Mouse (Mus musculus): ENCODE data around the gene Lrrc19. TPM values are rescaled to one million over a fixed set of nuclear protein-coding genes. Genes with fewer than 3 reads are reported as not detected.
"Not testable (repeated sequence)": the region's sequence is repeated elsewhere in the genome, so short reads cannot be mapped to it uniquely, and the experiment has no call there.

Lrrc19 gene
- polyA plus RNA-seq, 1 experiment from 2014 or later: 0.29 TPM

GRCm38 (mm10) chr4:94669718-94670117 is 19.8 kb upstream of the Lrrc19 start:
- DNase-seq: peak; percentile 69
- Histone ChIP-seq H3K4me3 (replicated peaks; ENCODE audit: low read depth, low read length) (no peak overlapping the region), H3K27me3 (ENCODE audit: control insufficient read depth, insufficient read depth, low read length) (no peaks in the 10 kb centered on the region), H3K4me2 (ENCODE audit: low read length) (no peak overlapping the region), H3K9me3 (ENCODE audit: control insufficient read depth, low read length) (no peaks in the 10 kb centered on the region), H3K27ac (replicated peaks; ENCODE audit: low read depth, low read length) (no peak overlapping the region), H3K36me3 (ENCODE audit: control insufficient read depth, insufficient read depth, low read length) (0 out of 2 replicates have a peak, but pooled peaks cover 3% of the 10 kb centered on the region), H3K4me1 (ENCODE audit: control insufficient read depth, insufficient read depth, low read length) (no peaks in the 10 kb centered on the region), H3K9ac (replicated peaks; ENCODE audit: low read length) (no peak overlapping the region)
- 64% methylated on average over 1 of the region's 1 CpGs for WGBS
- ATAC-seq (ENCODE audit: low FRiP score, low TSS enrichment): peak; percentile 70; the same call in 1 of the 2 replicates

DNA sequence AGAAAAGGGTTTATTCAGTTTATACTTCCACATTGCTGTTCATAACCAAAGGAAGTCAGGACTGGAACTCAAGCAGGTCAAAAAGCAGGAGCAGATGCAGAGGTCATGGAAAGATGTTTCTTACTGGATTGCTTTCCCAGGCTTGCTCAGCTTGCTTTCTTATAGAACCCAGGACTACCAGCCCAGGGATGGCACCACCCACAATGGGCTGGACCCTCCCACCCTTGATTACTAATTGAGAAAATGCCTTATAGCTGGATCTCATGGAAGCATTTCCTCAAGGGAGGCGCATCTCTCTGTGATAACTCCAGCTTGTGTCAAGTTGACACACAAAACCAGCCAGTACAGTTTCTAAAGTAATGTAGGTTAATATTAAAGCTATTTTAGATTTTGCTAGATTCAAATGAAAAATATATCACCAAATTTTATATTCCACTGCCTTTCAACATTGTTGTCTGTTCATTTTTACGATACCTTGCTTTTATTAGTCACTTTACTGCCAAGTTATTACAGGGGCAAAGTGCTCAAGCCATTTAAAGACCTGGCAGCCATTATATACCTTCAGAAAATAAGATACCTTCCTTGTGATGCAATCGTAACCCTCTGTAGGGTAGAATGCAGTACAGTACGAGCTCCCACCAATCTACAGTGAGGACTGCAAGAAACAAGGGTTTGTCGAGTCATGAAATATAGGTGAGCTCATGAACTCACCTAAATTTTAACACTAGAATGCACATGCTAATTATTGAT is 657 bp upstream of the Lrrc19 start:
- not testable (repeated sequence) for H3K27me3 ChIP-seq (ENCODE audit: control insufficient read depth, insufficient read depth, low read length); H3K9ac ChIP-seq (replicated peaks; ENCODE audit: low read length); DNase-seq; H3K4me3 ChIP-seq (replicated peaks; ENCODE audit: low read depth, low read length); H3K27ac ChIP-seq (replicated peaks; ENCODE audit: low read depth, low read length); H3K4me1 ChIP-seq (ENCODE audit: control insufficient read depth, insufficient read depth, low read length); H3K4me2 ChIP-seq (ENCODE audit: low read length); ATAC-seq (ENCODE audit: low FRiP score, low TSS enrichment); H3K9me3 ChIP-seq (ENCODE audit: control insufficient read depth, low read length)
- peaks cover 18% of the 10 kb centered on the region for H3K36me3 ChIP-seq (ENCODE audit: control insufficient read depth, insufficient read depth, low read length)
- WGBS: 96% methylated on average over 5 of the region's 5 CpGs

DNA sequence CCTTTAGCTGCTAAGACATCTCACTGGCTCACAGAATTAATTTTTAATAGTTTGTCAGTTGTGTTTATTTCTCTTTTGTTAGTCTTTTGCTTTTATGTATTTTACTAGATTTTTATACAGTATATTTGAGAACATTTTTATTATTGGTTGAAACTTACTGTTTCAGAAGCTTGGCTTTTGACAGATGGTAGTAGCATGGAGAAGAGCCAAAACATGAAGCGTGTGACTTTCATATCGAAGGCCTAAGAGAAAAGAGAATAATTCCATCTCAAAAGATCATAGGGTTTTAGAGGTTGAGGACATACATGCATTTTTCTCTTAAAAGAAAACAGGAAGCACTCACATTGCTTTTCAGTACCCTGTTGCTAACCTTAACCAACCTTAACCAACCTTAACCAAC is 6.8 kb downstream of the Lrrc19 start:
- no peak for ATAC-seq (ENCODE audit: low FRiP score, low TSS enrichment)
- Histone ChIP-seq H3K4me1 (ENCODE audit: control insufficient read depth, insufficient read depth, low read length) (no peaks in the 10 kb centered on the region), H3K27me3 (ENCODE audit: control insufficient read depth, insufficient read depth, low read length) (no peaks in the 10 kb centered on the region), H3K9me3 (ENCODE audit: control insufficient read depth, low read length) (no peaks in the 10 kb centered on the region), H3K36me3 (ENCODE audit: control insufficient read depth, insufficient read depth, low read length) (0 out of 2 replicates have a peak, but pooled peaks cover 3% of the 10 kb centered on the region), H3K9ac (replicated peaks; ENCODE audit: low read length) (no peak overlapping the region), H3K27ac (replicated peaks; ENCODE audit: low read depth, low read length) (no peak overlapping the region), H3K4me3 (replicated peaks; ENCODE audit: low read depth, low read length) (no peak overlapping the region), H3K4me2 (ENCODE audit: low read length) (no peak overlapping the region)
- no peak for DNase-seq
- 98% methylated on average over 2 of the region's 2 CpGs for WGBS

GRCm38 (mm10) chr4:94620077-94620476 is 29.9 kb downstream of the Lrrc19 start:
- DNase-seq (no peak), ATAC-seq (ENCODE audit: low FRiP score, low TSS enrichment) (no peak)
- Histone ChIP-seq H3K9me3 (ENCODE audit: control insufficient read depth, low read length) (no peaks in the 10 kb centered on the region), H3K9ac (replicated peaks; ENCODE audit: low read length) (no peak overlapping the region), H3K27ac (replicated peaks; ENCODE audit: low read depth, low read length) (no peak overlapping the region), H3K4me3 (replicated peaks; ENCODE audit: low read depth, low read length) (no peak overlapping the region), H3K27me3 (ENCODE audit: control insufficient read depth, insufficient read depth, low read length) (no peaks in the 10 kb centered on the region), H3K4me1 (ENCODE audit: control insufficient read depth, insufficient read depth, low read length) (peaks cover 6% of the 10 kb centered on the region; the same call in 1 of the 2 replicates), H3K36me3 (ENCODE audit: control insufficient read depth, insufficient read depth, low read length) (peaks cover 12% of the 10 kb centered on the region; the same call in 1 of the 2 replicates), H3K4me2 (ENCODE audit: low read length) (no peak overlapping the region)
- WGBS: 86% methylated on average over 2 of the region's 2 CpGs

- Histone ChIP-seq H3K4me2 (ENCODE audit: low read length) (peak overlapping the region; percentile 67), H3K9ac (replicated peaks; ENCODE audit: low read length) (peak overlapping the region; percentile 50), H3K27ac (replicated peaks; ENCODE audit: low read depth, low read length) (peak overlapping the region; percentile 46), H3K27me3 (ENCODE audit: control insufficient read depth, insufficient read depth, low read length) (no peaks in the 10 kb centered on the region), H3K4me1 (ENCODE audit: control insufficient read depth, insufficient read depth, low read length) (peaks cover 13% of the 10 kb centered on the region; the same call in 1 of the 2 replicates), H3K9me3 (ENCODE audit: control insufficient read depth, low read length) (no peaks in the 10 kb centered on the region), H3K36me3 (ENCODE audit: control insufficient read depth, insufficient read depth, low read length) (no peaks in the 10 kb centered on the region), H3K4me3 (replicated peaks; ENCODE audit: low read depth, low read length) (peak overlapping the region; percentile 51)
- ATAC-seq (ENCODE audit: low FRiP score, low TSS enrichment) (peak; percentile 61), DNase-seq (no peak)
- 1% methylated on average over 18 of the region's 18 CpGs for WGBS
Observed at GRCm38 (mm10) chr4:94614627-94615006, 35.3 kb downstream of the Lrrc19 start.

GRCm38 (mm10) chr4:94613972-94614626 is 35.8 kb downstream of the Lrrc19 start, which contains the start of gene Ift74:
Gene Ift74, plus strand, starts transcription at chr4:94614491.
- peak within 1 kb of the TSS; percentile 51 for H3K4me3 ChIP-seq (replicated peaks; ENCODE audit: low read depth, low read length)
- no peaks in the 10 kb centered on the region for H3K9me3 ChIP-seq (ENCODE audit: control insufficient read depth, low read length)
- H3K27ac ChIP-seq (replicated peaks; ENCODE audit: low read depth, low read length): peak within 1 kb of the TSS; percentile 46
- no peaks in the 10 kb centered on the region for H3K36me3 ChIP-seq (ENCODE audit: control insufficient read depth, insufficient read depth, low read length)
- peak within 1 kb of the TSS; percentile 50 for H3K9ac ChIP-seq (replicated peaks; ENCODE audit: low read length)
- peak within 1 kb of the TSS; percentile 67 for H3K4me2 ChIP-seq (ENCODE audit: low read length)
- no peaks in the 10 kb centered on the region for H3K27me3 ChIP-seq (ENCODE audit: control insufficient read depth, insufficient read depth, low read length)
- DNase-seq (peak; percentile 99), ATAC-seq (ENCODE audit: low FRiP score, low TSS enrichment) (peak; percentile 100)
- H3K4me1 ChIP-seq (ENCODE audit: control insufficient read depth, insufficient read depth, low read length): peaks cover 13% of the 10 kb centered on the region; the same call in 1 of the 2 replicates
- WGBS: 2% methylated on average over 29 of the region's 29 CpGs

GRCm38 (mm10) chr4:94610339-94610738 is 39.6 kb downstream of the Lrrc19 start:
- Histone ChIP-seq H3K27me3 (ENCODE audit: control insufficient read depth, insufficient read depth, low read length) (no peaks in the 10 kb centered on the region), H3K9ac (replicated peaks; ENCODE audit: low read length) (no peak overlapping the region), H3K4me1 (ENCODE audit: control insufficient read depth, insufficient read depth, low read length) (peaks cover 10% of the 10 kb centered on the region; the same call in 1 of the 2 replicates), H3K4me3 (replicated peaks; ENCODE audit: low read depth, low read length) (no peak overlapping the region), H3K9me3 (ENCODE audit: control insufficient read depth, low read length) (no peaks in the 10 kb centered on the region), H3K27ac (replicated peaks; ENCODE audit: low read depth, low read length) (no peak overlapping the region), H3K36me3 (ENCODE audit: control insufficient read depth, insufficient read depth, low read length) (no peaks in the 10 kb centered on the region), H3K4me2 (ENCODE audit: low read length) (no peak overlapping the region)
- ATAC-seq (ENCODE audit: low FRiP score, low TSS enrichment) (no peak), DNase-seq (no peak)
- 80% methylated on average over 3 of the region's 3 CpGs for WGBS

- no peak for DNase-seq
- no peaks in the 10 kb centered on the region for H3K9me3 ChIP-seq (ENCODE audit: control insufficient read depth, low read length)
- H3K27ac ChIP-seq (replicated peaks; ENCODE audit: low read depth, low read length): no peak overlapping the region
- WGBS: 92% methylated on average over 2 of the region's 2 CpGs
- no peaks in the 10 kb centered on the region for H3K36me3 ChIP-seq (ENCODE audit: control insufficient read depth, insufficient read depth, low read length)
- no peak overlapping the region for H3K4me3 ChIP-seq (replicated peaks; ENCODE audit: low read depth, low read length)
- no peak for ATAC-seq (ENCODE audit: low FRiP score, low TSS enrichment)
- no peak overlapping the region for H3K9ac ChIP-seq (replicated peaks; ENCODE audit: low read length)
- no peak overlapping the region for H3K4me2 ChIP-seq (ENCODE audit: low read length)
- no peaks in the 10 kb centered on the region for H3K27me3 ChIP-seq (ENCODE audit: control insufficient read depth, insufficient read depth, low read length)
- peaks cover 11% of the 10 kb centered on the region for H3K4me1 ChIP-seq (ENCODE audit: control insufficient read depth, insufficient read depth, low read length)
Observed at GRCm38 (mm10) chr4:94605591-94605990, 44.4 kb downstream of the Lrrc19 start.

Data from midbrain, embryonic 14.5 days (tissue).